Mouse (Mus musculus) heart, postnatal 25 days (tissue): ENCODE data around the gene Clic1. TPM values are rescaled to one million over a fixed set of nuclear protein-coding genes. Genes with fewer than 3 reads are reported as not detected.

Source experiments
- DNase-seq: peaks from one replicate; pipeline ENCODE4 v3.0.0; 2022; ENCODE audit warnings: low spot score
- intact Hi-C: fragments of 180-260 bp; cut with DNase I; formaldehyde crosslinking; loops from one replicate; pipeline ENCODE4 v1.15.1; 2025
- total RNA-seq, 2 experiments: library from RNA; stranded (reverse); gene quantifications; 2 replicates each; pipeline ENCODE4 v1.2.3; 2021

Clic1 gene
- total RNA-seq, 2 experiments from 2014 or later: 40.0 to 46.1 TPM

DNA sequence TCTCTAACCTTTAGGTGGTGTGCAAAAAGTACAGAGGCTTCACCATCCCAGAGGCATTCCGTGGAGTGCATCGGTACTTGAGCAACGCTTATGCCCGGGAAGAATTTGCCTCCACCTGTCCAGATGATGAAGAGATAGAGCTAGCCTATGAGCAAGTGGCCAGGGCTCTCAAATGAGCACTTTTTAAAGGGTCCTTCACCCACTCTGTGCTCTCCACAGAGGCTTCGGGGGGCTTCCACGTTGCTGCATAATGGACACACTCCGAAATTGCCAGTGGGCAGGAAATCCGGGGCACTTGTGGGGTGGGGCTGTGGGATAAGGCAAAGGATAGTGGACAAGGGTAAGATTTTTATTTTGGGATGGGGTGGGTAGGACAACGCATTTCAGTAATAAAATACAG lies 8.6 kb downstream of the Clic1 start:
- intact Hi-C loops: no loop called here
- no peak for DNase-seq

DNA sequence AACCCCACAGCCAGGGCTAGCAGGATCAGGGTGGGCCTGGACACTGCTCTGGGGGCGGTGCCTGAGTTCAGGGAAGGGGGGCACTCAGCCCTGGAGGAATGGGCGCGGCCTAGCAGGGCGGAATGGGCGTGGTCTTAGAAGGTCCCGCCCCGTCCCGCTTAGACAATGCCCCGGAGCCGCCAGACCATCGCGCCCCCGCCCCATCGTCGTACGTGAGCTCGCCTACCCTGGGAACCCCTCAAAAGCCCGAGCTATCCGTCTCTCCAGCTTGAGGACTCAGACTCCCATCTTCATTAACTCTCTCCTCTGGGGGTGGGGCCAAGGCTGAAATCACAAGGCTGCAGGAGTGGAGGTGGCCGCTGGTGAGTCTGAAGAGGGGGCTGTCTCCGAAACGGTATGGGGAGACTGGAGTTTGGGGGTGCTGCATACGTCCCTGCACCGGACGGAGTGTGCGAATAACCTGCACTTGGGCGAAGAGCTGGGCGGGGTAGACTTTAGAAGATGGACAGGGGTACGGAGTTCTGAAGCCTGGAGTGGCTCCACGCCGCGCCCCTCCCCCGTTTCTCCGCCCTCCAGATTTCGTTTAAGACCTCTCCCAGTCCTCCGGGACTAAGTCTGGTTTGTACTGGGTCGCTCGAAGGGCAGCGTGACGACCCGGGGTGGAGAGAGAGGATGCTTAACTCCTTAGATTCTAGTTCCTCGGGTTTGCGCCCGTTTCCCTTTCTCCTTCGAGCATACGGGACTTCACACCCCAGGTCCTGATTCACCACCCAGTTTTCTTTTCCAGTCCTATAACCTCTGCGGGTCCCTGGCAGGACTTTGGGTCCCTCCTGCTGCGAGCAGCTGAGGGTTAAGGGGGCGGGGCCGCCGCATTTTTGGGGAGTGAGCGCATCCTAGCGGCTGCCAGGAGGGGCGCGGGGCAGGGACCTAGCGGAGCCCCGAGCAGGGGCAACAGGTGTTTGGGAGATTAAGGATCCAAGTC lies 9.4 kb downstream of the Clic1 start, which contains the start of gene Ddah2:
TSS of gene Ddah2 (plus strand) at position 125 of the 982 bp plus-strand sequence.
- intact Hi-C loops: loop anchor here (1.0 kb wide), 1 partner anchor 38 kb away; no protein-coding TSS in a partner anchor
- DNase-seq: peak; percentile 89

DNA sequence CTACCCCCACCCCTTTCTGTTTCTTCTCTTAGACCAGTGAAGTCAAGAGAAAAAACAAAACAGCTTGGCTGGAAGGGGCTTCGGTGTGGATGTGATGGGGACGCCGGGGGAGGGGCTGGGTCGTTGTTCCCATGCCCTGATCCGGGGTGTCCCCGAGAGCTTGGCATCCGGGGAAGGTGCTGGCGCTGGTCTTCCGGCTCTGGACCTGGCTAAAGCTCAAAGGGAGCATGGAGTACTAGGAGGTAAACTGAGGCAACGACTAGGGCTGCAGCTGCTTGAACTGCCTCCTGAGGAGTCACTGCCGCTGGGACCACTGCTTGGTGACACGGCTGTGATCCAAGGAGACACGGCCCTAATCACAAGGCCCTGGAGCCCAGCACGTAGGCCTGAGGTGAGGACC lies 10.3 kb downstream of the Clic1 start:
- intact Hi-C loops: no loop called here
- DNase-seq: no peak

DNA sequence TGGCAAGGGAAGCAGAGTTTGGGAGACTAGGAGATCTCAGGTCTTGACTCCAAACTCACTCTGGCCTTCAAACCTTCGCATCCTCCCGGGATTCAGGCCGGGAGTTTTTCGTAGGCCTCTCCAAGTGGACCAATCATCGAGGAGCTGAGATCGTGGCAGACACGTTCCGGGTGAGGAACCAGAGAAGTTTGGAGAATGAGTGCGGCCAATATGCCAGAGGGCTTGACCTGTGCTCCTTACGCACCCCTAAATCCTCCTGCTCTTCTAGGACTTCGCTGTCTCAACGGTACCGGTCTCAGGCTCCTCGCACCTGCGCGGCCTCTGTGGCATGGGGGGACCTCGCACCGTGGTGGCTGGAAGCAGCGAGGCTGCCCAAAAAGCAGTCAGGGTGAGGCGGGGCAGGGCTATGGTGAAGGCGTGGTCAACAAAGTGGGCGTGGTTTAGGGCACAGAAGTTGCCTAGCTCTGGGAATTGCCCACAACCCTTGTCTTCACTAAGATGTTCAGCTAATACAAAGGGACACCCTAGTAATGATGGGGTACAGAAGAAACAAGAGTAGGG lies 11.1 kb downstream of the Clic1 start:
- intact Hi-C loops: no loop called here
- DNase-seq: no peak

DNA sequence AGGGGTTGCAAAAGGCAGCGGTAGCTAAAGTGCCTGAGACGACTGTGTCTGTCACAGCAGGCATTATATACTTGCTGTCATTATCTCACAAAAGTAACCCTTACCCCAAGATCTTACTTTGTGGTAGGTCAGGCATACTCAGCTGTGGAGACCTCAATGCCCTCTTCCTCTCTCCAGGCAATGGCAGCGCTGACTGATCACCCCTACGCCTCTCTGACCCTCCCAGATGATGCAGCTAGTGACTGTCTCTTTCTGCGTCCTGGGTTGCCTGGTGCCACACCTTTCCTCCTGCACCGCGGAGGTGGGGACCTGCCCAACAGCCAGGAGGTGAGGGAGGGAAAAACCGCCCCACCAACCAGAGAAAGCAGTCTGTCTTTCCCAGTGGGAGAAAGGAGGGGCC lies 11.5 kb downstream of the Clic1 start:
- no peak for DNase-seq
- intact Hi-C loops: no loop called here

DNA sequence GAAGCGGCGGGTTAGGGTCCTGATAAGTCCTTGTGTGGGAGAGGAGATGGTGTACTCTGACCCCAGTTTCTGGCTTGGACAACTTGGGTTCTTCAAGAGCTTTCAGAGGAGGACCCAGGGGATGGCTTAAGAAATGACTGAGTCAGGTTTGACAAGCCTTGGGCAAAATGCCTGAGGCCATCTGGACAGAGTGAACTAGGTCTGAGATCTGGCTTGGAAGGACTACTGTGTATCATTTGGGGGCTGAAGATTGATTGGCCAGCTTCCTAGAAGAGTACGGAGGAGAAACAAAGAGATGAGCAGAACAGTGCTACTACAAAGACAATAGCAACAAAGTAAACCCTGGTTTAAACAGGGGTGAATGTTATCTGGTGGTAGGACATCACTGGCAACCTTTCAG lies 13.7 kb downstream of the Clic1 start:
- DNase-seq: no peak
- intact Hi-C loops: no loop called here

DNA sequence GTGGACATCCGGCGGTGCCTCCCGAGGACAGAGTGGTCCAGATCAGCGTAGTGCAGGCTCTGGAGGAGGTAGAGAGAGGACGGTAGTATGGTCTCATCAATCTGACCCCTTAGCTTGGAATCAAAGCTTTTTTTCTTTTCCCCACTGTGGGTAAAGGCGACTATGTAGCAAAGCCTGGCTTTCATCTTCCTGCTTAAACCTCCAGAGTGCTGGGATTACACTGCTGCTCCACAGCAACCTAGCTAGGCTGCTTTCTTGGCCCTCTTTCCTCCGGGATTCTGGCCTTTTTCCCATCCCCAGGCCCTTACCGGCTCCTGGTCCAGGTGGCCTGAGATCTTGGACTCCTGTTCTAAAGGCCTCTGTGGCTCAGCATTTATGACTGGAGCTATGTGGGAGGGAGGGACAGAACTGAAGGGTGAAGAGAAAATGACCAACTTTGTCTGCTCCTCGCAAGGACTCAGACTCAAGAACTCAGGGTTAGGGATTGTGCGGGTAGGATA lies 14.7 kb downstream of the Clic1 start:
- no peak for DNase-seq
- intact Hi-C loops: no loop called here

DNA sequence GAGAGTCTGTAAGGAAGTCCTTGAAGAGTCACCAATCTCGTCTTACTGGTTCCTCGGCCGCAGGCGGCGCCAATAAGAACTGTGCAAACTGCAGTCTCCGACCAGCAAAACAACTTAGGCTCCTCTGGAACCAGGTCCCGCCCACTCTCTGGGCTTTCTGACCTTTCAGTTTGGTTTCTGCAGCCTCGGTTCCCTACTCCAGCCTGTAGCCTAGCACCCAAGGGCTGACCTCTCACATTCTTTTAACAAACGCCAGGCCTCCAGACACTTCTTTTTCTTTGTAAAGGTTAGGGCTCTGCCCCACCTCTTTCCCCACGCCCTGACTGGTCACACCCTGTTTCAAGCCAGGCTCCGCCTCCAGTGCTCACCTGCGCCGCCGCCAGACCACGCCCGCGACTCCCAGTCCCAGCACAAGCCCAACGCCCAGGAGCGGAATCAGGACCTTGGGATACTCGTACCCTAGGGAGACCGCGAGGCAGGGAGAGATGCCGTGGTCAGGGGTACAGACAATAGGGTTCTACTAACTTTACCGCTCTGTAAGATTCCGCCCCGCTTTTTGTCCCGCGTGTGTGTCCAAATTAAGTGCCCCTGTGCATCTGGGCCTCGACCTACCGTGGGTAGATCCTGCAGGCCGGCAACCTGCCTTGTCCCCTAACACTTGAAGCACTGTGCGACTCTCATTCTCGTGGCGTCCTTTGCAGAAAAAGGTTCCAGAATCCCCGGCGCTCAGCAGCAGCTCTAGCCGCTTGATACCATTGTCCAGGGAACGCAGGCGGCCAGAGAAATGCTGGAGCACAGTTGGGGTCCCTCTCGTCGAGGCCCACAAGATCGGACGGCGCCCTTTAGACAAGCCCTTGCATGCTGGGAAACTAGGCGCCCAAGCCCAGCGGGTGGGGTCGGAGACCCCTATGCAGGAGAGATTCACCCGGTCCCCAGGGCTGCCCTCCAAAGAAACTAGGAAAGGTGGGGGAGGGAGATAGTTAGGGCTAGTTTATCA lies 15.5 kb downstream of the Clic1 start, which contains the start of gene Ly6g6c:
TSS of gene Ly6g6c (plus strand) at position 438 of the 997 bp plus-strand sequence.
- intact Hi-C loops: no loop called here
- no peak for DNase-seq

DNA sequence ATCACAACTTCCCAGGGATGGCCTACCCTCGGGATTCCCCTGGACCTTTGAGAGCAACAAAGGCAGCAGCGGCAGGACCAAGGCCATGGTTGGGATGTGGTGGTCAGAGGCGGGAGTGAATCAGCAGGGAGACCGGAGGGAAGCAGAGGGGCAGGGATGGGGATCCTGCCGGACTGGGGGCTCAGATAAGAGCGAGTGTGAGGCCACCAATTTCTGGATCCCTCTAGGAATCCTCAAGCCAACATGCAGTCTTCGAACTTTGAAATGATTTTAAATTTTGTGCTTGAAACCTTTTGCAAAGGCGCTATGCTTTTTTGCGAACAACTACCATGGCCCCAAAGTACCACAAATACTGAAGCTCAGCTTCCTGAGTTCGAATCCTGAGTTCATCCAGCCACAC lies 16.3 kb downstream of the Clic1 start, which contains the start of gene Mpig6b:
TSS of gene Mpig6b (minus strand) at position 101 of the 400 bp plus-strand sequence.
- intact Hi-C loops: no loop called here
- no peak for DNase-seq

DNA sequence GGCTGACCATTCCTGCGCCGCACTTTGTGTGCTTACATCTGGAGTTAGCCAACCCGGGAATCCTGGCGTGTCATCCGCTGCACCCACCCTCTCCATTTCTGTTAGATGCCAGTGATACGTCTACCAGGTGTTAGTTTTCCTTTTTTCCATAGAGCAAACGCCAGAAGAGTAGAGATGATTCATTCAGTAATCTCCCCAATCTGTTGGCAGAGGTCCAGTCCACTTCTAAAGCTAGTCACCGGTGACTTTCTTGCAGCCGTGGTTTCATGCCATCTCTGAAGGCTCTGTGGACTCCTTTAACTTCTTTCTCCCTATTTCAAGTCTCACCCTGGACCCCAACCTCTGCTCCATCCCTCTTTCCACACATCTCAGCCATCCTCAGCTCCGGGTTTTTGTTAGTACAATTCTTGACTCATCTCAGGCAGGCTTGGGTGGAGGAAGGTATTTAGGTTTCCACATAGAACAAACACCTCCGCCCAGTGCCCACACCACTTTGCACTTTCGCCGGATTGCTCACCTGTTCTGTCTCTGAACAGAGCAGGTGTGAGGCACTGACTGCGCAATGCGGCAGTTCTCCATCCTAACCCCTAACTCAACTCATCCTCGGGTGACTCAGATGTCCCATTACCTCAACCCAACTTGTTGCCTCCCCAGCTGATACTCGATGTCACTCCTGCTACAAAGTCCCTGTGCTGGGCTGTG lies 18.6 kb downstream of the Clic1 start:
- intact Hi-C loops: no loop called here
- no peak for DNase-seq

DNA sequence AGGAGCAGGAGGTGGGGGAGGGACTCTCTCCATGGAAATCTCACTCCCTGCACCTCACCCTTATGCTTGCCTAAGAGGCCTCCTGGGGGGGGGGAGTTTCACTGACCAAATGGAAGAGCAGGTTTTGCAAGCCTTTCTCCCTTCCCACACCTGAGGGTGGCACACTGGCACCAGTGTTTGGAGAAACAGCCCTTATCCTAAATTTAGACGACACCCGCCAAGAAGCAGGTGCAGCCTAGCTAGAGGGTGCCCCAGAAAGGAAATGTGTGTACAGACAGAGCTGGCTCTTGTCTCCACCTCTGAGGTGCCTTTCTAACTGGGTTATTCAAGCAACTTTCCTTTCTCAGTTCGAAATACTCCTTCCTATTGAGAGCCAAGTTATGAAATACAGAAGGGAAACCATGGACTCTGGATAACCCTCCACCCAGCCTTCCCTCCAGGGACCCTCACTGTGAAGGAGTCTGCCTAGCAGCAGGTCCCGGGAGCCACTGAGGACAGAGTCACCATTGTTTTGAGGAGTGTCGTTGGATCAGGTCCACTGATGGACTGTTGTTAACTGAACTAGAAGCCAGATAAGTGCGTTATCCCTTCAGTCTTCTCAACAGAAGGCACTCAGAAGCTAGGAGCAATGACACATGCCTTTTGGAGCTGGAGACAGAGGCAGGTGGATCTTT lies 20.9 kb downstream of the Clic1 start:
- no peak for DNase-seq
- intact Hi-C loops: no loop called here

DNA sequence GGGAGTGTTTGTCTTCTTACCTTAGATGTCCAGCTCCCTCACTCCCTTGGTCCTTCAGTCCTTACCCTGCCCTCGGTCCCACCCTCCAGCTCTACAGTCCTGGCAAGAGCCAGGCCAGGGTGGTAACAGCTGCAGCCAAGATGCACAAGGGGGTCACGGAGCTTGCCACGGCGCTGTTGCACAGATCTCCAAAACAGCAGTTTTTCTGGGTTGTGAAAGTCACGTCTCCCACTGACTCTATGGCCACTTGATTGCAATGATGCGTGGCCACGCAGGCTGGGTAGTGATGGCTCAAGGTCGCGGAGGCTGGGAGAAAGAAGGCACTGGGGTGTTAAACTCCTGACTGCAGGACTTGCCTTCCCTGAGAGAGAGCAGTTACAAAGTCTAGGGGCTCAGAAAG lies 21.7 kb downstream of the Clic1 start:
- no peak for DNase-seq
- intact Hi-C loops: no loop called here

DNA sequence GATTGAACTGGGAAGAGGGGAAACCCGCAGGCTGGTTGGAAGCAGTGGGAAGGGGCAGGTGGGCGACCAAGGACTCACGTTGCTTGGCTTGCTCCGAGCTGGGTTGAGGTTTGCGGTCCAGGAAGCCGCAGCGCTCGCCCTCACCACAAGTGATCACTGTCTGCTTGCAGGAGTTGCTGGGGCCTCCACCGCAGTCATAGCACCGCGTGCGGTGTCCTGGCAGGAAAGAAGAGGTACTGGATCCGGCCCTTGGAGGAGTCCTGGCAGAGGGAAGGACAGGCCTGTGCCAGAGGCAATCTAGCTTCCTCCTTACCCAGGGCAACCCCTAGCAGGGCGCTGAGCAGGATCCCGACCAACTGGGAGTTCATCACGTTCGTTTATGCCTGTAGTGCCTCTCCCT lies 24.3 kb downstream of the Clic1 start:
- DNase-seq: no peak
- intact Hi-C loops: no loop called here

DNA sequence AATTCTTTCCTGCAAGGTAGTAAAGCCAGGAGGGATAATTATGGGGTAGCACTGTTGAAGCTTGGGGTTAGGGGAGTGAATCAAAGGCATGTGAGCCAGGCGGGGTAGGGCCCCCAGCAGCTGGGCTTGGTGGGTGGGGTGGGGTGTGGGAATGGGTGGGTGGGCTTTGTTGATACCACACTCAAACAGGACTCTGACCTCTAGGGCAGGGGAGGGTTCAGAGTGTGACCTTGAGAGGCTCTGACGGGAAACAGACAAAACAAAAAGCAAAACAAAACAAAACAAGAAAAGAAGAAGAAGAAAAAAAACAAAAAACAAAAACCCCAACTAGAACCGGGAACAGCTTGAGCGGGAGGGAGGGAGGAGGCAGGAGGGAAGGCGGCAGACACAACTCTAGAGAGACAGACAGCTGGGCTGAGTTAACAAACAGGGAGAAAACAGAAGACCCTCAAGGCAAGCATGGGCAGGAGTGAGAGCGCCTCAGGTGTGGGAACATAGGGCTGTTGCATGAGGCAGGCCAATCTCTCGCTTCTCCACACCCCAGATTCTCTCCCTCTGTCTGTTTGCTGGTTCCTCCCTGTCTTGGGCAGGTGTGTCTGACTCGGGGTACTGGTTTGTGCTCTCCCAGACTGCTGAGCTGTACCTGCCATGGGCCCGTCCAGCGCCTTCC lies 26.9 kb downstream of the Clic1 start, which contains the start of gene Ly6g6e:
TSS of gene Ly6g6e (plus strand) at position 396 of the 670 bp plus-strand sequence.
- no peak for DNase-seq

DNA sequence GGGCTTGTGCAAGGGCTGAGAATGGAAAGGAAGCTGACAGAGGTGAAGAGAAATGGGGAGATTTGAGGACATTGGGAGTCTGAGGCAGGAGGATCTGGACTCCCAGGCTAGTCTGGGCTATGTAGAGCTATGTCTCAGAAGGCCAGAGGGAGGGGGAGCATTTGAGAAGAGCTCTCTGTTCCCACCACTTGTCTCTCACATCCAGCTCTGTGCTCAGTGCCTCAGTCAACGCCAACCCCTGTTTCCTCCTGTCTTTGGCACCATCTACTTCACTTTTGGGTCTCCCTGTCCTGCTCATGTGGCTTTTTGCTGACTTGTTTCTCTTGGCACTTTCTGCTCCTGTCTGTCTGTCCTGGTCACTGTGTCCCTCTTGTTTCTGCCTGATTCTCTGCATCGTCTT lies 27.5 kb downstream of the Clic1 start:
- intact Hi-C loops: loop anchor here (5.0 kb wide), 1 partner anchor 55 kb away; no protein-coding TSS in a partner anchor
- no peak for DNase-seq

More for the DNA sequence above, 26.9 kb downstream of the Clic1 start, which contains the start of gene Ly6g6e:
- intact Hi-C loops: loop anchor here (5.0 kb wide), 1 partner anchor 54 kb away; no protein-coding TSS in a partner anchor

DNA sequence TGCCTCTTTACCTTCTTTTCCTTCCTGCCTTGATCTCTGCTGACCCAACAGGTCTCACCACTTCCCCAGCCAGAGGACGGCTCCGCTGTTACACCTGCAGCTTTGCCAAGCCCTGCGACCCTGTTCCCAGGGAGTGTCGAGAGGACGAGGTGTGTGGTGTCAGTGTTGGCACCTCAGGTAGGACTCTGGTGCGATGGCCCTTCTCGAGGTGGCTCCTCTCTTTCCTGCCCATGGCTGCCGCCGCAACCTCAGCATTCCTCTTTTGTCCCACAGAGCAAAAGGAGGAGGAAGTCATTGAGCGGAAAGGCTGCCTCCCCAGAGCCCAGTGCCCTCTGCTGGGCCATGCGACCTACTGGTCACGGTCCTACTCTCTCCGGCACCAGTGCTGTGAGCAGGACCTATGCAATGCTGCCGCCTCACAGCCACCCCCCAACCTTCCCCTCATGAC lies 28.0 kb downstream of the Clic1 start, which contains the start of gene Ly6g6d:
TSS of gene Ly6g6d (minus strand) at position 280 of the 448 bp plus-strand sequence.
- intact Hi-C loops: loop anchor here (5.0 kb wide), 1 partner anchor 56 kb away; no protein-coding TSS in a partner anchor
- DNase-seq: no peak

DNA sequence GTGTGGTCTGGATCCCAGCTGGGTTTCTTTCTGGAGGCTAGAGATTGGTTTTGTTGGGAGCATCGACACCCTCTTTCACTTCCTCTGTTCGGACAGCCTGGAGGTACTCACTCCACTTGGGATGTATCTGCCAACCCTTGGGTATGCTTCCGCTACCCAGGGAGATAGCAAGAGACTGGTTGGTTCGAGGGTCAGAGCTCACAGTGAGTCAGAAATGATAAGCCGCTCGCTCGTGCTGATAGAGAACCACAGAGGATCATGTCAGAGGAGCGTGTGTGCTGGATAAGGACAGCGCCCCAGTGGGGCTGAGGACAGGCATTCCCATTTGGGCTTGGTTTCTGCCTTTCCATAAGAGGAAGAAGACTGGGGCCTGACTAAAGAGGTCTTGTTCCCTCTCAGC lies 30.0 kb downstream of the Clic1 start:
- intact Hi-C loops: loop anchor here (5.0 kb wide), 1 partner anchor 57 kb away; no protein-coding TSS in a partner anchor
- no peak for DNase-seq
